Mouse (Mus musculus) kidney, adult 2 months (tissue): ENCODE data around the gene Xpnpep2.

ENCODE experiments used
- CTCF ChIP-seq: fragments of 200-500 bp; conservative IDR thresholded peaks from 2 replicates; pipeline ENCODE4 v1.5.1; 2011; ENCODE audit warnings: low read depth, mild to moderate bottlenecking, control low read depth, low read length, moderate library complexity, mixed read lengths; ENCODE audit not compliant: insufficient read depth, insufficient read length
- POLR2A ChIP-seq: fragments of 200-500 bp; IDR thresholded peaks from one replicate; pipeline ENCODE4 v1.6.1; 2011; ENCODE audit warnings: low read depth, low read length, control low read depth

GRCm38 (mm10) chrX:48153949-48154348 is 45.4 kb downstream of the Xpnpep2 start:
- no peak for TF ChIP-seq CTCF
- no peak for TF ChIP-seq POLR2A
